Mouse (Mus musculus): ENCODE measurements around the gene Crat. TPM values are rescaled to one million over a fixed set of nuclear protein-coding genes. Genes with fewer than 3 reads are reported as not detected.

Crat gene
- polyA plus RNA-seq, 1 experiment = 20.5 TPM

DNA sequence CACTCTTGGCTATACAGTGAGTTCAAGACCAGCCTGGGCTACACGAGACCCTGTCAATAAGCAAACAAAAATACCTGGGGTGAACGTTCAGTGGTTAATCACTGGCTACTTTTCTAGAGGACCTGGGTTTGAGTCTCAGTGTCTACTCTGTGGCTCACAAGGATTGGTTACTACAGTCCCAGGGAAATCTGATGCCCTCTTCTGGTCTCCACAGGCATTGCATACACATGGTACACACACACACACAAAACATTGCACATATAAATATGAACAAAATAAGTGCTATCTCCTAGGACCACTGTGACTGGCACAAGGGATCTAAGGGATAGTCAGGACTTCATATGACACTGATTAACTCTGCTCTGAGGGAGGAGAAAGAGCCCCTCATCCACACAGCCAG lies 26.6 kb downstream of the Crat start:
- TF ChIP-seq GATA1 (IDR thresholded peaks at IDR 0.05; ENCODE audit: low read length) (no peak), TAL1 (IDR thresholded peaks at IDR 0.05; ENCODE audit: low read length) (no peak)
- Histone ChIP-seq H3K4me3 (replicated peaks) (no peak overlapping the region), H3K27me3 (ENCODE audit: control insufficient read depth) (no peaks in the 10 kb centered on the region), H3K36me3 (ENCODE audit: control insufficient read depth) (peaks cover 23% of the 10 kb centered on the region), H3K4me1 (ENCODE audit: control insufficient read depth) (peaks cover 42% of the 10 kb centered on the region), H3K9me3 (ENCODE audit: control insufficient read depth, low read length) (peaks cover 5% of the 10 kb centered on the region; the same call in 1 of the 2 replicates)

- TF ChIP-seq GATA1 (IDR thresholded peaks at IDR 0.05; ENCODE audit: low read length) (no peak), TAL1 (IDR thresholded peaks at IDR 0.05; ENCODE audit: low read length) (no peak)
- Histone ChIP-seq H3K4me1 (ENCODE audit: control insufficient read depth) (peaks cover 42% of the 10 kb centered on the region), H3K27me3 (ENCODE audit: control insufficient read depth) (no peaks in the 10 kb centered on the region), H3K9me3 (ENCODE audit: control insufficient read depth, low read length) (peaks cover 5% of the 10 kb centered on the region; the same call in 1 of the 2 replicates), H3K4me3 (replicated peaks) (no peak overlapping the region), H3K36me3 (ENCODE audit: control insufficient read depth) (peaks cover 39% of the 10 kb centered on the region)
These were observed 28.7 kb downstream of the Crat start for GRCm38 (mm10) chr2:30386913-30387312.

- no peak for TF ChIP-seq TAL1 (IDR thresholded peaks at IDR 0.05; ENCODE audit: low read length)
- no peak for TF ChIP-seq GATA1 (IDR thresholded peaks at IDR 0.05; ENCODE audit: low read length)
- H3K4me1 ChIP-seq (ENCODE audit: control insufficient read depth) = peaks cover 47% of the 10 kb centered on the region
- H3K9me3 ChIP-seq (ENCODE audit: control insufficient read depth, low read length) = peaks cover 5% of the 10 kb centered on the region; the same call in 1 of the 2 replicates
- peaks cover 52% of the 10 kb centered on the region for H3K36me3 ChIP-seq (ENCODE audit: control insufficient read depth)
- H3K27me3 ChIP-seq (ENCODE audit: control insufficient read depth) = no peaks in the 10 kb centered on the region
- no peak overlapping the region for H3K4me3 ChIP-seq (replicated peaks)
These were observed 30.0 kb downstream of the Crat start for GRCm38 (mm10) chr2:30385591-30385990.

DNA sequence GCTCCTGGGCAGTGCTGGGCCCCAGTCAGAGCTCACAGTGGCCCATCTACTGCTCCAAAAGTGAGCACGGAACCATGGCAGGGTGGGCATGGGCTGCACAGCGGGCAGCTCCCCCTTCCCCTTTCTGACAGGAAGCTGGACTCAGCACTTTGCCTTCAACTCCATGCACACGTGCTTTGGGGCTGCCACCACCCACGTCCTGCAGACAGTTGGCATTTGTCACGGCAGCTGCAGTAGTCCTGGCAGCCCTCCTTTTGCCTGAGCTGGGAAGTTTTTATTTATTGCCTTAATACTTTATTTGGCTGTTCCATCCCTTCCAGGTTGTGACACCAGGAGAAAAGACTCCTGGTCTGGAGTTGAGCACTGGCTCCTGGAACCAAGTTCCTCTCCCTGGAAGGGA lies 30.8 kb downstream of the Crat start:
- peaks cover 5% of the 10 kb centered on the region; the same call in 1 of the 2 replicates for H3K9me3 ChIP-seq (ENCODE audit: control insufficient read depth, low read length)
- H3K36me3 ChIP-seq (ENCODE audit: control insufficient read depth) = peaks cover 58% of the 10 kb centered on the region
- peaks cover 54% of the 10 kb centered on the region for H3K4me1 ChIP-seq (ENCODE audit: control insufficient read depth)
- H3K4me3 ChIP-seq (replicated peaks) = no peak overlapping the region
- TF ChIP-seq GATA1 (IDR thresholded peaks at IDR 0.05; ENCODE audit: low read length) (no peak), TAL1 (IDR thresholded peaks at IDR 0.05; ENCODE audit: low read length) (no peak)
- no peaks in the 10 kb centered on the region for H3K27me3 ChIP-seq (ENCODE audit: control insufficient read depth)

DNA sequence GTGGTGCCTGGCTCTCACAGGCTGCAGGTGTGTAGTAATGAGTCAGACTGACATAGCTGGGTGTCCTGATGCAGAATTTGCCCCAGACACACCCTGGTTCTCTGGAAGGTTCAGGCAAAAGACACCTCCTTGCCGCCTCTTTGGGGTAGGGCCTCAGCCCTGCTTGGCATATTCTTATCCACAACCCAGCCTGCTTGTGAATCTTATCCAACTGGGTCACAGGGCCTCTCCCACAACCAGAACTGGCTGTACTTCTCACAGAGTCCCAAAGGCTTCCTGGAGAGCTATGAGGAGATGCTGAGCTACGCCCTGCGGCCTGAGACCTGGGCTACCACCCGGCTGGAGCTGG lies 34.3 kb downstream of the Crat start:
- H3K9me3 ChIP-seq (ENCODE audit: control insufficient read depth, low read length) = no peaks in the 10 kb centered on the region
- H3K27me3 ChIP-seq (ENCODE audit: control insufficient read depth) = no peaks in the 10 kb centered on the region
- peak overlapping the region; percentile 34 for H3K4me3 ChIP-seq (replicated peaks)
- H3K36me3 ChIP-seq (ENCODE audit: control insufficient read depth) = peaks cover 91% of the 10 kb centered on the region
- H3K4me1 ChIP-seq (ENCODE audit: control insufficient read depth) = peaks cover 75% of the 10 kb centered on the region
- no peak for TF ChIP-seq TAL1 (IDR thresholded peaks at IDR 0.05; ENCODE audit: low read length)
- TF ChIP-seq GATA1 (IDR thresholded peaks at IDR 0.05; ENCODE audit: low read length) = no peak

- H3K36me3 ChIP-seq (ENCODE audit: control insufficient read depth) = peaks cover 96% of the 10 kb centered on the region
- H3K4me1 ChIP-seq (ENCODE audit: control insufficient read depth) = peaks cover 80% of the 10 kb centered on the region
- TF ChIP-seq TAL1 (IDR thresholded peaks at IDR 0.05; ENCODE audit: low read length) = no peak
- no peak for TF ChIP-seq GATA1 (IDR thresholded peaks at IDR 0.05; ENCODE audit: low read length)
- H3K27me3 ChIP-seq (ENCODE audit: control insufficient read depth) = no peaks in the 10 kb centered on the region
- no peaks in the 10 kb centered on the region for H3K9me3 ChIP-seq (ENCODE audit: control insufficient read depth, low read length)
- H3K4me3 ChIP-seq (replicated peaks) = peak overlapping the region; percentile 18
These were observed 34.8 kb downstream of the Crat start for GRCm38 (mm10) chr2:30380564-30381376.

DNA sequence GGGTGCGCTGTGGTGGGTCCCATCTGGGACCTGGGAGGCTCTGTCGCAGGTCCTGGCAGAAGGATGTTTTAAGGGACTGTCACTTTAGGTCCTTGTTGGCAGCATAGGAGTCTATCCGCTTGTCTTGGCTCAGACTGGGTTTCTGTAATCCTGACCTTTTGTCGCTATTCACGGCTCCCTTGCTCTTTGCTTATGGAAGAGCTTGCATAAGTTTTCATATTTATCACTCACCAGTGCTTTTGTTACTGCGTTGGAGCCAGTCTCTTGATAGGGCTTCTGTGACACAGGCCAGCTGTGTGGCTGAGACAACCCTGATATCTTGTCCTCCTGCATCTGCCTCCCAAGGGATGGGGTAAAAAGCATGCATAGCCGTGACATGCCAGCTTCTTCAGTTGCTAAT lies 36.3 kb downstream of the Crat start:
- H3K4me1 ChIP-seq (ENCODE audit: control insufficient read depth) = peaks cover 73% of the 10 kb centered on the region

DNA sequence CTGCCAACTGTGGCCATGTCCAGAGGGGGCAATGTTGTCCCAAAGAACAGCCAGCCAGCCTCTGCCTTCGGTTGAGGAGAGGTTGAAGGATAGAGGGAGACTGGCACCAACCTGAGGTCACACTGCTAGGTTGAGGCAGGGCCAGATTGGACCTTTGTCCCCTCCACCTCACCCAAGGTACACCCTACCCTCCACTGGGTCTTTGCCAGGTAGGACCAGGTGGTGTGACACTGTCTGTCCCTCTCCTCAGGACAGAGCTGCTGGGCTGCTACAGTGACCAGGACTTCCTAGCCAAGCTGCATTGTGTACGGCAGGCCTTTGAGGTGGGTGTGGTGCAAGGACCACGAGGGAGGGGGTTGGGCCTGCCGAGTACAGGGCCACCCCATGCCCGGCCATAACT lies 37.9 kb downstream of the Crat start:
- H3K4me3 ChIP-seq (replicated peaks) = no peak overlapping the region
- no peak for TF ChIP-seq GATA1 (IDR thresholded peaks at IDR 0.05; ENCODE audit: low read length)
- TF ChIP-seq TAL1 (IDR thresholded peaks at IDR 0.05; ENCODE audit: low read length) = no peak
- H3K4me1 ChIP-seq (ENCODE audit: control insufficient read depth) = peaks cover 58% of the 10 kb centered on the region
- H3K27me3 ChIP-seq (ENCODE audit: control insufficient read depth) = no peaks in the 10 kb centered on the region
- peaks cover 91% of the 10 kb centered on the region for H3K36me3 ChIP-seq (ENCODE audit: control insufficient read depth)
- no peaks in the 10 kb centered on the region for H3K9me3 ChIP-seq (ENCODE audit: control insufficient read depth, low read length)

More for the DNA sequence above, 36.3 kb downstream of the Crat start:
- no peaks in the 10 kb centered on the region for H3K9me3 ChIP-seq (ENCODE audit: control insufficient read depth, low read length)
- peaks cover 93% of the 10 kb centered on the region for H3K36me3 ChIP-seq (ENCODE audit: control insufficient read depth)
- H3K27me3 ChIP-seq (ENCODE audit: control insufficient read depth) = no peaks in the 10 kb centered on the region
- H3K4me3 ChIP-seq (replicated peaks) = no peak overlapping the region
- TF ChIP-seq GATA1 (IDR thresholded peaks at IDR 0.05; ENCODE audit: low read length) (no peak), TAL1 (IDR thresholded peaks at IDR 0.05; ENCODE audit: low read length) (no peak)

DNA sequence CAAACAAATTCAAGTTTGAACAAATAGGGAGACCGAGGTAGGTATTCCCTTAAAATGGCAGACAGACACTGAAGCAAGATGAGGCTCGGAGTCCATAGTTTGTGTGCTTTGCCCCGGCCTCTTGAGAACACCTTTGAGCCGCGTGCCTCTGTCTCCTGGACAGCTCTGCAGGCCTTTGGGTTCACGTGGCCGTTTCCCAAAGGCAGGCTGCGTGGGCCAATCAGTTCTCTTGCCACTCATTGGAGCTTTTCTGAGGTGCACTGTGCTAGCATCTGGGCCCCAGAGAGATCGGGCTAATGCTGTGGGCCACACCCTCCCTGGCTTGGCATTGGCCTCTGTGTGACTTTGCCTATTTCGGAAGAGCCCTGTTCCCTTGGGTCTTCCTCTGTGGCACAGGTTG lies 39.7 kb downstream of the Crat start:
- Histone ChIP-seq H3K9me3 (ENCODE audit: control insufficient read depth, low read length) (no peaks in the 10 kb centered on the region), H3K36me3 (ENCODE audit: control insufficient read depth) (peaks cover 87% of the 10 kb centered on the region), H3K27me3 (ENCODE audit: control insufficient read depth) (no peaks in the 10 kb centered on the region), H3K4me1 (ENCODE audit: control insufficient read depth) (peaks cover 48% of the 10 kb centered on the region), H3K4me3 (replicated peaks) (no peak overlapping the region)
- TF ChIP-seq GATA1 (IDR thresholded peaks at IDR 0.05; ENCODE audit: low read length) = no peak
- TF ChIP-seq TAL1 (IDR thresholded peaks at IDR 0.05; ENCODE audit: low read length) = no peak

Measured in erythroblast, embryonic 14.5 days (primary cell).